10 mouse cellular contexts compared by ENCODE assay signal in the genomic region with DNA sequence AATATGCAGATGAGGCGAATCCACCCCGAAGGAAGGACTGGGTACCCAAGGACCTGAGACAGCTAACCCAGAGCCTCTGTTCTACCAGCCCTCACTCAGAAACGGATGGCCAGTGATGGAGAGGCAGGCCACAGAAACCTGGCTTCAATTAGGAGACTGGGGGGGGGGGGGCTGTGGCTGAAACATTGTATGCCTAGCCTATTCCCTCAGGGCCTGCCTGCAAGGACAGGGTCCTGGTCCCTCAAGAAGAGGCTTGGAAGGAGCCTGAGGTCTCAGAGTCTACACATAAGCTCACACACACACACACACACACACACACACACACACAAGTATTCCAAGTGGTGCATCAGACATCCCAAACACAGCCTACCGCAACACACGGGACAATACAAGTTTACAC. TPM values are rescaled to one million over a fixed set of nuclear protein-coding genes. Genes with fewer than 3 reads are reported as not detected.
DNase-seq lines count a peak whose midpoint lies in the region; ATAC-seq and TF ChIP-seq lines count a peak whose summit lies in the region.
"Had no signal": no experiment of that assay in that cellular context is flagged by ENCODE, and none has a peak within 500 bp of the region (broad histone marks: within the 10 kb centered on the region; RNA-seq: fewer than 3 reads in every experiment).

No protein-coding gene starts in this region.

- peak overlapping the region; percentile 46; the same call in 1 of the 2 replicates for H3K27ac ChIP-seq in forebrain, embryonic 12.5 days
- H3K27ac ChIP-seq in forebrain, embryonic 15.5 days (replicated peaks), result no peak overlapping the region
- H3K27ac ChIP-seq in lung, embryonic 16.5 days (ENCODE audit: low read length), result peak overlapping the region; percentile 72
- H3K27ac ChIP-seq in intestine, postnatal 0 days (ENCODE audit: low read depth, low read length), result peak overlapping the region; percentile 21; the same call in 1 of the 2 replicates
- H3K27ac ChIP-seq in stomach, embryonic 14.5 days (ENCODE audit: low read length), result peak overlapping the region; percentile 79

- no peaks in the 10 kb centered on the region for H3K36me3 ChIP-seq in forebrain, embryonic 12.5 days (replicated peaks)
- no peaks in the 10 kb centered on the region for H3K36me3 ChIP-seq in forebrain, embryonic 15.5 days
- H3K36me3 ChIP-seq in lung, embryonic 16.5 days (ENCODE audit: control insufficient read depth, insufficient read depth, low read length), result no peaks in the 10 kb centered on the region
- 0 out of 2 replicates have a peak, but pooled peaks cover 5% of the 10 kb centered on the region for H3K36me3 ChIP-seq in intestine, postnatal 0 days (ENCODE audit: control insufficient read depth, insufficient read depth)
- H3K36me3 ChIP-seq in stomach, embryonic 14.5 days (ENCODE audit: control insufficient read depth, insufficient read depth, low read length), result no peaks in the 10 kb centered on the region

- WGBS in forebrain, embryonic 12.5 days, result 46% methylated on average over 5 of the region's 5 CpGs
- WGBS in forebrain, embryonic 15.5 days, result 54% methylated on average over 5 of the region's 5 CpGs
- 41% methylated on average over 5 of the region's 5 CpGs for WGBS in lung, embryonic 16.5 days
- WGBS in intestine, postnatal 0 days, result 43% methylated on average over 5 of the region's 5 CpGs
- WGBS in stomach, embryonic 14.5 days, result 28% methylated on average over 5 of the region's 5 CpGs

- no peak overlapping the region for H3K9ac ChIP-seq in forebrain, embryonic 12.5 days
- H3K9ac ChIP-seq in forebrain, embryonic 15.5 days (replicated peaks), result no peak overlapping the region
- H3K9ac ChIP-seq in lung, embryonic 16.5 days (ENCODE audit: low read length), result peak overlapping the region; percentile 54
- H3K9ac ChIP-seq in intestine, postnatal 0 days (ENCODE audit: low read depth, low read length), result no peak overlapping the region
- H3K9ac ChIP-seq in stomach, embryonic 14.5 days (replicated peaks; ENCODE audit: low read depth, low read length), result peak overlapping the region; percentile 36; the same call in 1 of the 2 replicates

- no peak for DNase-seq in lung, postnatal 14 days
- DNase-seq in T-cell, adult 2 months (ENCODE audit: low spot score), result no peak
- DNase-seq in spleen, postnatal 4 days (ENCODE audit: low spot score in 2 of 2), result no peak
- DNase-seq: adrenal gland, adult 8-10 months; thymus, postnatal 36 days had no signal

- H3K27me3 ChIP-seq in forebrain, embryonic 12.5 days, result peaks cover 26% of the 10 kb centered on the region; the same call in 1 of the 2 replicates
- H3K27me3 ChIP-seq in forebrain, embryonic 15.5 days, result no peaks in the 10 kb centered on the region
- no peaks in the 10 kb centered on the region for H3K27me3 ChIP-seq in lung, embryonic 16.5 days (ENCODE audit: control insufficient read depth, insufficient read depth, low read depth, low read length)
- H3K27me3 ChIP-seq in intestine, postnatal 0 days (replicated peaks; ENCODE audit: control insufficient read depth, insufficient read depth, low read length), result no peaks in the 10 kb centered on the region
- no peaks in the 10 kb centered on the region for H3K27me3 ChIP-seq in stomach, embryonic 14.5 days (ENCODE audit: control insufficient read depth, insufficient read depth, low read length)

- peak; percentile 33; the same call in 1 of the 2 replicates for ATAC-seq in forebrain, embryonic 12.5 days (ENCODE audit: low FRiP score)
- no peak; the same call in 1 of the 2 replicates for ATAC-seq in forebrain, embryonic 15.5 days (replicated peaks)
- ATAC-seq in lung, embryonic 16.5 days (ENCODE audit: low read depth), result peak; percentile 3; the same call in 1 of the 2 replicates
- ATAC-seq in intestine, postnatal 0 days, result no peak
- no peak for ATAC-seq in stomach, embryonic 14.5 days (ENCODE audit: insufficient number of reproducible peaks, insufficient read depth, low FRiP score, low read depth)

- peak overlapping the region; percentile 19; the same call in 1 of the 2 replicates for H3K4me2 ChIP-seq in forebrain, embryonic 12.5 days
- H3K4me2 ChIP-seq in forebrain, embryonic 15.5 days (replicated peaks), result no peak overlapping the region
- peak overlapping the region; percentile 47 for H3K4me2 ChIP-seq in lung, embryonic 16.5 days (ENCODE audit: low read depth, low read length)
- peak overlapping the region; percentile 52 for H3K4me2 ChIP-seq in intestine, postnatal 0 days (replicated peaks; ENCODE audit: low read depth)
- peak overlapping the region; percentile 61 for H3K4me2 ChIP-seq in stomach, embryonic 14.5 days (replicated peaks; ENCODE audit: low read depth, low read length)

- H3K4me1 ChIP-seq in forebrain, embryonic 12.5 days, result peaks cover 27% of the 10 kb centered on the region
- H3K4me1 ChIP-seq in forebrain, embryonic 15.5 days, result peaks cover 7% of the 10 kb centered on the region
- peaks cover 26% of the 10 kb centered on the region for H3K4me1 ChIP-seq in lung, embryonic 16.5 days (replicated peaks; ENCODE audit: control insufficient read depth, insufficient read depth, low read length)
- no peaks in the 10 kb centered on the region for H3K4me1 ChIP-seq in intestine, postnatal 0 days (replicated peaks; ENCODE audit: control insufficient read depth, insufficient read depth, low read length)
- H3K4me1 ChIP-seq in stomach, embryonic 14.5 days (ENCODE audit: control insufficient read depth, insufficient read depth, low read length), result peaks cover 31% of the 10 kb centered on the region

- no peaks in the 10 kb centered on the region for H3K9me3 ChIP-seq in forebrain, embryonic 12.5 days
- no peaks in the 10 kb centered on the region for H3K9me3 ChIP-seq in forebrain, embryonic 15.5 days
- no peaks in the 10 kb centered on the region for H3K9me3 ChIP-seq in lung, embryonic 16.5 days (ENCODE audit: control insufficient read depth, low read length)
- H3K9me3 ChIP-seq in intestine, postnatal 0 days (ENCODE audit: control insufficient read depth), result no peaks in the 10 kb centered on the region
- H3K9me3 ChIP-seq in stomach, embryonic 14.5 days (ENCODE audit: control insufficient read depth, low read depth, low read length), result no peaks in the 10 kb centered on the region

- no peak for TF ChIP-seq CTCF in intestine, postnatal 0 days (IDR thresholded peaks at IDR 0.05; ENCODE audit: low read depth)

- H3K4me3 ChIP-seq in forebrain, embryonic 12.5 days (replicated peaks), result 0 out of 2 replicates have a peak overlapping the region, but pooled peaks have one; percentile 10
- no peak overlapping the region for H3K4me3 ChIP-seq in forebrain, embryonic 15.5 days
- H3K4me3 ChIP-seq in lung, embryonic 16.5 days (ENCODE audit: low read length), result peak overlapping the region; percentile 47
- H3K4me3 ChIP-seq in intestine, postnatal 0 days (ENCODE audit: low read depth, low read length), result peak overlapping the region; percentile 34
- H3K4me3 ChIP-seq in stomach, embryonic 14.5 days (ENCODE audit: low read depth, low read length), result peak overlapping the region; percentile 44

RNA-seq across cellular contexts. Expression of gene Tmem119, which starts 0.6 kb away (rescaled TPM):
- polyA plus RNA-seq in forebrain, embryonic 12.5 days (2016; fragmentation: Nextera tagmentation; extraction: Ambion mirVana), result 13.9 and 19.4 TPM in 2 replicates
- 4.9 and 5.1 TPM in 2 replicates for polyA plus RNA-seq in forebrain, embryonic 15.5 days (2015; fragmentation: Nextera tagmentation; extraction: Ambion mirVana)
- 49.9 and 51.1 TPM in 2 replicates for polyA plus RNA-seq in lung, embryonic 16.5 days (2015; fragmentation: Nextera tagmentation; extraction: Ambion mirVana)
- 21.1 and 23.0 TPM in 2 replicates for polyA plus RNA-seq in intestine, postnatal 0 days (2015; fragmentation: Nextera tagmentation; extraction: Ambion mirVana)
- polyA plus RNA-seq in stomach, embryonic 14.5 days (2014; fragmentation: Nextera tagmentation; extraction: Ambion mirVana), result 46.1 and 49.0 TPM in 2 replicates

RNA-seq across cellular contexts. Expression of gene Iscu, which starts 27.1 kb away (rescaled TPM):
- polyA plus RNA-seq in forebrain, embryonic 12.5 days (2016; fragmentation: Nextera tagmentation; extraction: Ambion mirVana), result 107 and 113 TPM in 2 replicates
- 87.4 and 94.1 TPM in 2 replicates for polyA plus RNA-seq in forebrain, embryonic 15.5 days (2015; fragmentation: Nextera tagmentation; extraction: Ambion mirVana)
- 104 and 114 TPM in 2 replicates for polyA plus RNA-seq in lung, embryonic 16.5 days (2015; fragmentation: Nextera tagmentation; extraction: Ambion mirVana)
- polyA plus RNA-seq in intestine, postnatal 0 days (2015; fragmentation: Nextera tagmentation; extraction: Ambion mirVana), result 133 and 145 TPM in 2 replicates
- 106 and 117 TPM in 2 replicates for polyA plus RNA-seq in stomach, embryonic 14.5 days (2014; fragmentation: Nextera tagmentation; extraction: Ambion mirVana)

RNA-seq across cellular contexts. Expression of gene Sart3, which starts 27.4 kb away (rescaled TPM):
- polyA plus RNA-seq in forebrain, embryonic 12.5 days (2016; fragmentation: Nextera tagmentation; extraction: Ambion mirVana), result 78.4 and 78.8 TPM in 2 replicates
- 57.6 and 58.7 TPM in 2 replicates for polyA plus RNA-seq in forebrain, embryonic 15.5 days (2015; fragmentation: Nextera tagmentation; extraction: Ambion mirVana)
- 40.6 and 42.5 TPM in 2 replicates for polyA plus RNA-seq in lung, embryonic 16.5 days (2015; fragmentation: Nextera tagmentation; extraction: Ambion mirVana)
- 9.1 and 9.2 TPM in 2 replicates for polyA plus RNA-seq in intestine, postnatal 0 days (2015; fragmentation: Nextera tagmentation; extraction: Ambion mirVana)
- polyA plus RNA-seq in stomach, embryonic 14.5 days (2014; fragmentation: Nextera tagmentation; extraction: Ambion mirVana), result 30.5 and 34.6 TPM in 2 replicates

RNA-seq across cellular contexts. Expression of gene Selplg, which starts 32.8 kb away (rescaled TPM):
- polyA plus RNA-seq in forebrain, embryonic 12.5 days (2016; fragmentation: Nextera tagmentation; extraction: Ambion mirVana), result 0.82 and 0.88 TPM in 2 replicates
- polyA plus RNA-seq in forebrain, embryonic 15.5 days (2015; fragmentation: Nextera tagmentation; extraction: Ambion mirVana), result 1.8 TPM in 2 replicates
- 7.4 and 9.5 TPM in 2 replicates for polyA plus RNA-seq in lung, embryonic 16.5 days (2015; fragmentation: Nextera tagmentation; extraction: Ambion mirVana)
- 2.9 and 3.2 TPM in 2 replicates for polyA plus RNA-seq in intestine, postnatal 0 days (2015; fragmentation: Nextera tagmentation; extraction: Ambion mirVana)
- polyA plus RNA-seq in stomach, embryonic 14.5 days (2014; fragmentation: Nextera tagmentation; extraction: Ambion mirVana), result 2.9 and 4.5 TPM in 2 replicates

Comparison
In these comparisons a context has a peak if more than half of its experiments do, and no peak if none do; other contexts are left out.
1. ATAC-seq: peak in forebrain, embryonic 12.5 days (single experiment) and lung, embryonic 16.5 days (single experiment); none in forebrain, embryonic 15.5 days (single experiment), intestine, postnatal 0 days (single experiment) and stomach, embryonic 14.5 days (single experiment).
2. H3K9ac ChIP-seq: peak in lung, embryonic 16.5 days (single experiment) and stomach, embryonic 14.5 days (single experiment); none in forebrain, embryonic 12.5 days (single experiment), forebrain, embryonic 15.5 days (single experiment) and intestine, postnatal 0 days (single experiment).